Mouse (Mus musculus): ENCODE measurements at regions not wholly inside any gene's neighbourhood (a gene's known extent, or its start where the extent isn't known, plus 50 kb on each side); places are given as distances from the start of the nearest gene placed in this dataset.

- WGBS = 74% methylated on average over 2 of the region's 2 CpGs
- no peak overlapping the region for H3K27ac ChIP-seq
- DNase-seq (ENCODE audit: low spot score) = no peak
- H3K9me3 ChIP-seq = no peaks in the 10 kb centered on the region
- H3K4me3 ChIP-seq = no peak overlapping the region
- H3K36me3 ChIP-seq = no peaks in the 10 kb centered on the region
- no peaks in the 10 kb centered on the region for H3K27me3 ChIP-seq (ENCODE audit: insufficient read depth, poor library complexity, severe bottlenecking)
- H3K4me1 ChIP-seq = no peaks in the 10 kb centered on the region
Observed at GRCm38 (mm10) chr12:109772543-109772942, 172.4 kb upstream of the Rtl1 start.

- no peaks in the 10 kb centered on the region for H3K36me3 ChIP-seq
Observed at GRCm38 (mm10) chr12:109773909-109774313, 173.8 kb upstream of the Rtl1 start.

GRCm38 (mm10) chr12:109798846-109799245 is 198.7 kb upstream of the Rtl1 start:
- H3K4me1 ChIP-seq = no peaks in the 10 kb centered on the region
- DNase-seq (ENCODE audit: low spot score) = no peak
- no peaks in the 10 kb centered on the region for H3K36me3 ChIP-seq
- H3K4me3 ChIP-seq = no peak overlapping the region
- 83% methylated on average over 3 of the region's 3 CpGs for WGBS
- H3K27ac ChIP-seq = no peak overlapping the region
- no peaks in the 10 kb centered on the region for H3K27me3 ChIP-seq (ENCODE audit: insufficient read depth, poor library complexity, severe bottlenecking)
- no peaks in the 10 kb centered on the region for H3K9me3 ChIP-seq

More at GRCm38 (mm10) chr12:109773909-109774313, 173.8 kb upstream of the Rtl1 start:
- Histone ChIP-seq H3K4me3 (no peak overlapping the region), H3K27ac (no peak overlapping the region), H3K9me3 (no peaks in the 10 kb centered on the region), H3K4me1 (no peaks in the 10 kb centered on the region), H3K27me3 (ENCODE audit: insufficient read depth, poor library complexity, severe bottlenecking) (no peaks in the 10 kb centered on the region)
- WGBS = 82% methylated on average over 3 of the region's 3 CpGs
- DNase-seq (ENCODE audit: low spot score) = no peak

- no peak for DNase-seq (ENCODE audit: low spot score)
- WGBS = 84% methylated on average over 1 of the region's 1 CpGs
- Histone ChIP-seq H3K9me3 (no peaks in the 10 kb centered on the region), H3K36me3 (no peaks in the 10 kb centered on the region), H3K4me1 (no peaks in the 10 kb centered on the region), H3K4me3 (no peak overlapping the region), H3K27me3 (ENCODE audit: insufficient read depth, poor library complexity, severe bottlenecking) (no peaks in the 10 kb centered on the region), H3K27ac (no peak overlapping the region)
Observed at GRCm38 (mm10) chr12:109799395-109799794, 199.3 kb upstream of the Rtl1 start.

GRCm38 (mm10) chr12:109827241-109827915 is 227.2 kb upstream of the Rtl1 start:
- H3K27me3 ChIP-seq (ENCODE audit: insufficient read depth, poor library complexity, severe bottlenecking) = no peaks in the 10 kb centered on the region
- no peak overlapping the region for H3K27ac ChIP-seq
- 83% methylated on average over 10 of the region's 10 CpGs for WGBS
- peaks cover 9% of the 10 kb centered on the region for H3K4me1 ChIP-seq
- no peak for DNase-seq (ENCODE audit: low spot score)
- no peak overlapping the region for H3K4me3 ChIP-seq
- H3K36me3 ChIP-seq = no peaks in the 10 kb centered on the region
- no peaks in the 10 kb centered on the region for H3K9me3 ChIP-seq

GRCm38 (mm10) chr12:109830303-109831020 is 230.3 kb upstream of the Rtl1 start:
- H3K4me3 ChIP-seq = no peak overlapping the region
- no peak overlapping the region for H3K27ac ChIP-seq
- peak; percentile 76 for DNase-seq (ENCODE audit: low spot score)
- WGBS = 46% methylated on average over 16 of the region's 16 CpGs
- H3K9me3 ChIP-seq = no peaks in the 10 kb centered on the region
- H3K4me1 ChIP-seq = peaks cover 13% of the 10 kb centered on the region
- no peaks in the 10 kb centered on the region for H3K36me3 ChIP-seq
- H3K27me3 ChIP-seq (ENCODE audit: insufficient read depth, poor library complexity, severe bottlenecking) = no peaks in the 10 kb centered on the region

GRCm38 (mm10) chr12:109832964-109833363 is 232.8 kb upstream of the Rtl1 start:
- peaks cover 23% of the 10 kb centered on the region for H3K4me1 ChIP-seq
- no peaks in the 10 kb centered on the region for H3K9me3 ChIP-seq
- no peak overlapping the region; the same call in 1 of the 2 replicates for H3K27ac ChIP-seq
- H3K27me3 ChIP-seq (ENCODE audit: insufficient read depth, poor library complexity, severe bottlenecking) = no peaks in the 10 kb centered on the region
- no peak overlapping the region for H3K4me3 ChIP-seq
- H3K36me3 ChIP-seq = no peaks in the 10 kb centered on the region
- 83% methylated on average over 10 of the region's 10 CpGs for WGBS
- DNase-seq (ENCODE audit: low spot score) = no peak

- Histone ChIP-seq H3K27ac (peak overlapping the region; percentile 63), H3K36me3 (no peaks in the 10 kb centered on the region), H3K4me1 (peaks cover 43% of the 10 kb centered on the region), H3K27me3 (ENCODE audit: insufficient read depth, poor library complexity, severe bottlenecking) (no peaks in the 10 kb centered on the region), H3K4me3 (no peak overlapping the region), H3K9me3 (no peaks in the 10 kb centered on the region)
- WGBS = 68% methylated on average over 8 of the region's 8 CpGs
- DNase-seq (ENCODE audit: low spot score) = no peak
Observed at GRCm38 (mm10) chr12:109836521-109836920, 236.4 kb upstream of the Rtl1 start.

- no peak overlapping the region for H3K4me3 ChIP-seq
- H3K9me3 ChIP-seq = no peaks in the 10 kb centered on the region
- no peak for DNase-seq (ENCODE audit: low spot score)
- H3K4me1 ChIP-seq = peaks cover 69% of the 10 kb centered on the region
- no peaks in the 10 kb centered on the region for H3K36me3 ChIP-seq
- peak overlapping the region; percentile 74 for H3K27ac ChIP-seq
- H3K27me3 ChIP-seq (ENCODE audit: insufficient read depth, poor library complexity, severe bottlenecking) = no peaks in the 10 kb centered on the region
- WGBS = 50% methylated on average over 9 of the region's 9 CpGs
Observed at GRCm38 (mm10) chr12:109839126-109839587, 239.0 kb upstream of the Rtl1 start.

- no peak overlapping the region for H3K4me3 ChIP-seq
- H3K27me3 ChIP-seq (ENCODE audit: insufficient read depth, poor library complexity, severe bottlenecking) = no peaks in the 10 kb centered on the region
- DNase-seq (ENCODE audit: low spot score) = no peak
- H3K27ac ChIP-seq = peak overlapping the region; percentile 74; the same call in 1 of the 2 replicates
- H3K9me3 ChIP-seq = no peaks in the 10 kb centered on the region
- WGBS = 42% methylated on average over 14 of the region's 14 CpGs
- H3K4me1 ChIP-seq = peaks cover 70% of the 10 kb centered on the region
- no peaks in the 10 kb centered on the region for H3K36me3 ChIP-seq
Observed at GRCm38 (mm10) chr12:109839946-109840524, 239.9 kb upstream of the Rtl1 start.

GRCm38 (mm10) chr12:109844723-109845601 is 244.8 kb upstream of the Rtl1 start:
- Histone ChIP-seq H3K4me3 (no peak overlapping the region), H3K27me3 (ENCODE audit: insufficient read depth, poor library complexity, severe bottlenecking) (no peaks in the 10 kb centered on the region), H3K4me1 (peaks cover 53% of the 10 kb centered on the region), H3K36me3 (no peaks in the 10 kb centered on the region), H3K27ac (peak overlapping the region; percentile 56; the same call in 1 of the 2 replicates), H3K9me3 (no peaks in the 10 kb centered on the region)
- WGBS = 66% methylated on average over 8 of the region's 8 CpGs
- DNase-seq (ENCODE audit: low spot score) = no peak

GRCm38 (mm10) chr12:109845602-109845906 is 245.4 kb upstream of the Rtl1 start:
- H3K4me3 ChIP-seq = no peak overlapping the region
- peak overlapping the region; percentile 56; the same call in 1 of the 2 replicates for H3K27ac ChIP-seq
- 33% methylated on average over 5 of the region's 5 CpGs for WGBS
- DNase-seq (ENCODE audit: low spot score) = no peak
- no peaks in the 10 kb centered on the region for H3K9me3 ChIP-seq
- H3K4me1 ChIP-seq = peaks cover 47% of the 10 kb centered on the region
- no peaks in the 10 kb centered on the region for H3K36me3 ChIP-seq
- H3K27me3 ChIP-seq (ENCODE audit: insufficient read depth, poor library complexity, severe bottlenecking) = no peaks in the 10 kb centered on the region

Data from heart, embryonic 10.5 days (tissue).